Mouse (Mus musculus) left cerebral cortex, postnatal 4 days (tissue): ENCODE data around the gene 1700067P10Rik. TPM values are rescaled to one million over a fixed set of nuclear protein-coding genes. Genes with fewer than 3 reads are reported as not detected.

ENCODE experiments used
- DNase-seq: peaks from one replicate; pipeline ENCODE4 v3.0.0-alpha.2; 2022
- intact Hi-C: fragments of 180-260 bp; cut with DNase I; formaldehyde crosslinking; loops from one replicate; pipeline ENCODE4 v1.15.1; 2025
- total RNA-seq, 2 experiments: library from RNA; stranded (reverse); gene quantifications; 2 replicates each; pipeline ENCODE4 v1.2.3; 2021

1700067P10Rik gene
- total RNA-seq = not detected

DNA sequence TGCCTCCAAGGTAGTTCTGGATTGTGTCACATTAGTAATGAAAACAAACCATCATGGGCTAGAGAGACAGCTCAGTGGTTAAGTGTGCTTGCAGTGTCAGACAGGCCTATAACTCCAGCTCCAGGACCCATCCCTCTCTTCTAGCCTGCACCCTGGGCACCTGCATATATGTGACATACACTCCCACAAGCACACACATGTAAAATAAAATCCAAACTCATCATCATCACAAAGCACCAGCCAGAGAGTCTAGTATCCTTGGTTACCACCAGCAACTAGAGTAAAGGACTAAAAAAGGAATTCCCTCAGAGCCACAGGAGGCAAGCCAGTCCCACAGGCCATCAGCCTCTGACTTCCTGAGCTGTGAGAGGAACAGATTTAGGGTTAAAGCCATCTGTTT lies at the start of gene 1700067P10Rik:
TSS of gene 1700067P10Rik (plus strand) at position 301 of the 400 bp plus-strand sequence.
- intact Hi-C loops = no loop called here
- DNase-seq = no peak

DNA sequence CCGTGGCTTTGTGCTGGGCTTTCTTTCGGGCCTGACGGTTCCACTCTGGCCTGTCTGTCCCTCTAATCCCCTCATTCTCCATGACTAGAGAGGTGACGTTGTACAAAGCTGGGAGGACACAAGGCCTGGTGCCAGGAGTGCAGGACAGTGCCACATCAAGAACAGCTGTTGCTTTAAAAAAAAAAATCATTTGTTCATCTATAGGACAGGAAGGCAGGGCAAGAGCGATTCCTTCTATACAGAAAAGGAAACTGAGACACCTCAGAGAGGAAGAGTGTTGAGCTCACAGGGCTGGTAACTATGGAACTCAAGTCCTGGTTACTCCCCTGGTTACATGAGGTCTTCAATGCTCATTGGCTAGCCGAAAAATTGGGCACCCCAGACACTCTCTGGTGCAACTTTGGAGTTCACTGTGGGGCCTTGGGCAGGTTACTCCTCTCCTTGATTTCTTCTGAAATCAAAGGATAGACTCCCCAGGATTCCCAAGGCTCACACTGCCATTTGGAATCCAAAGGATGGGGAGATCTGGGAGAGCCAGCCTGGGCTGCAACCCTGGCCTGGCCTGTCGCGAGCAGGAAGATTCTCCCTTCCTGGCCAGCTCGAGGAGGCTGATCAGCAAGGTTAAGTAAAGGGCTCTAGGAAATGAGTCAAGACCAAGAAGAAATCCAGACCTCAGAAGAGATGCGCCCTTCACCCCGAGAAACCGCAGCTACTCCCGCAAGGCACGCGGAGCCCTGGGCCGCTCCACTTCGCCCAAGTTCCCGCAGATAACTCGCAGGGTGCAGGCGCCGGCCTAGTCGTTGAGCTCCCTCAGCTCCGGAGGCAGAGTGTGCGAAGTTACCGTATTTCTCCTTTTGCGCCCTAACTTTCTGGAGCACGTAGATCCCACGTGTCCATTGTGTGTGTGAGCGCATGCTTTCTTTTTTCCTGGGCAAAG lies 47.5 kb upstream of the 1700067P10Rik start:
- intact Hi-C loops = no loop called here
- DNase-seq = peak; percentile 69

- DNase-seq = no peak
- intact Hi-C loops = no loop called here
Measured at GRCm38 (mm10) chr17:48043154-48043880, 45.8 kb upstream of the 1700067P10Rik start.

GRCm38 (mm10) chr17:48045631-48046030 lies 43.5 kb upstream of the 1700067P10Rik start:
- DNase-seq = peak; percentile 77
- intact Hi-C loops = loop anchor here (2.0 kb wide), 1 partner anchor 121 kb away; the partner anchor contains the start of gene Foxp4

- no peak for DNase-seq
- intact Hi-C loops = no loop called here
Measured at GRCm38 (mm10) chr17:48051638-48052337, 37.3 kb upstream of the 1700067P10Rik start.

GRCm38 (mm10) chr17:48052338-48053067 lies 36.6 kb upstream of the 1700067P10Rik start:
- intact Hi-C loops = no loop called here
- DNase-seq = no peak

GRCm38 (mm10) chr17:48053646-48054045 lies 35.5 kb upstream of the 1700067P10Rik start:
- intact Hi-C loops = no loop called here
- DNase-seq = no peak

DNA sequence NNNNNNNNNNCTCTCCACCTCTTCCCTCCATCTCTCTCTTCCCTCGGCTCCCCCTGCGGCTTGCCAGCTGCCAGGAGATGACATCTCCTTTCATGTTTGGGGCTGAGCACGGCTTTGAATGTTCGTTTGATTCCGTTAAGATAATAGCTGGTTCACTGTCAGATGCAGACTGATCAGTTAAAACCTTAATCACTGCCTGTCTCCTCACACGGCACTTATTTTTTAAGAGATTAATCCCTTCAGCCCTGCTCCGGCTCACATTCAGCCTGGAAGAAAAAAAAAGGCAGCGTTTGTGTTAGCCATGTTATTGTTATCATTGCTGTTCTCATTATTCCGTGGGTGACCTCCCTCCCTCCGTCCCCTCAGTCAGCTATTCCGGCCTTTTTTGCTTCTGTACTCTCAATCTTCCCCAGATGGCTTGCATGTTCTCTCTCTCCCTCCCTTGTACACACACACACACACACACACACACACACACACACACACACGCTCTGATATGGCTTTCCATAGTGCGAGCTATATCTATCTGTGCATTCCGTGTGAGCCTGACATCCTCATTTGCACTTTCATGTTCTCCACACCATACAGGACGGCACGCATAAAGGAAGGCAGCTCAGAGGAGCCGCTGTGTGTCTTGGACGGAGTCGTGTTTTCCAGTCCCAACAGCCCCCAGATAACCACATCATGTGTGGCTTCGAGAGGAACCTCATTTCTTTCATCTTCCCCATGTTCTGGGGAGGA lies 33.9 kb upstream of the 1700067P10Rik start:
- intact Hi-C loops = no loop called here
- no peak for DNase-seq

GRCm38 (mm10) chr17:48057382-48057781 lies 31.7 kb upstream of the 1700067P10Rik start:
- DNase-seq = peak; percentile 27
- intact Hi-C loops = no loop called here

DNA sequence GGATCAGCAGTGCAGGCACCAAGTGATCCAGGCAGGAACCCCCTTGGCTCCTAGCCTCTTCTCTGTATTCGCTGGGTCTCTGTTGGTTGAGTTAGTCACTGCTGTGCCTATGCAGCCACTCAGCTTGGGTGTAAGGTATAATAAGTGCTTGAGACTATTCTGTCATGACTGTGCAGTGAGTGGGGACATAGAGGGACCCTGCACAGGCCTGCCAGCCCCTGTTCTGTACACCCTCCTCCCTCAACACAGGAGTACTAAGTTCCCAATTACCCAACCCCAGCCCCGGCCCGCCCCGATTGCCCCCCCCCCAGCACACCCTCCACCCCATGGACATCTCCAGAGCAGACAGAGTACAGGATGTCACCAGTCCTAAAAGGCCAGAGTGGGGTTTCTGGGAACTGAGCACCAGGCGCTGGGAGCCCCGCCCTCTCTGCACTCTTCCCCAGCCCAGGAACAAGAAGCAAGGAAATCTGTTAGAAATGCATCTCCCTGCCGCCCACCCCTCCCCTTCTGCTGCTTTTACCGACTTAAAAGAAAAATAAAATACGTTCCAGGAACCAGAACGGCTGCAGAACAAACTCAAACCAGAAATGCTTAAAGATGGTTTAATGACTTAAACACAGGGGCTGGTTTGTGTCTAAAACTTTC lies 24.8 kb upstream of the 1700067P10Rik start:
- intact Hi-C loops = no loop called here

GRCm38 (mm10) chr17:48065081-48065501 lies 24.0 kb upstream of the 1700067P10Rik start:
- intact Hi-C loops = no loop called here

More for the DNA sequence above, 24.8 kb upstream of the 1700067P10Rik start:
- DNase-seq = no peak

GRCm38 (mm10) chr17:48067083-48067614 lies 22.0 kb upstream of the 1700067P10Rik start:
- intact Hi-C loops = no loop called here
- DNase-seq = no peak

More at GRCm38 (mm10) chr17:48065081-48065501, 24.0 kb upstream of the 1700067P10Rik start:
- DNase-seq = peak; percentile 55

DNA sequence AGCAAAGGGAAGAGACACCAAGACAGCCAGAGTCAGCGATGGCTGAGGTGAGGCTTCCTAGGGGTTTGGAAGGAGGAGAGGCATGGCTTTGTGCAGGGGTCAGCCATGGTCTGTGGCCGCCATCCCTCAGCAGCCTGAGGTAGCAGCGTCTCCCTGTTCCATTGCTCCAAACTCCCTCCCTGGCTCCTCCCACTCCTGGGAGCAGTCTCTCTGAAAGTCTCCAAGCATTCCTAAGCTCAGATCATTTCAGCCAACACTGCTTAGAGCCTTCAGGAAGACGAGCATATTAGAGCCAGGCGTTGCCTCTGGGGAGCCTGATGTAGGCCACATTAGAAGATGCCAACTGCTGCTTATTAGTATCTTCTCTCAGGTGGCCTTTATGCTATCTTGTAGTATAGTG lies 21.4 kb upstream of the 1700067P10Rik start:
- no peak for DNase-seq
- intact Hi-C loops = no loop called here

- intact Hi-C loops = no loop called here
- DNase-seq = no peak
Measured at GRCm38 (mm10) chr17:48080626-48081025, 8.5 kb upstream of the 1700067P10Rik start.

- intact Hi-C loops = no loop called here
- no peak for DNase-seq
Measured at GRCm38 (mm10) chr17:48089446-48089845, 327 bp downstream of the 1700067P10Rik start.

DNA sequence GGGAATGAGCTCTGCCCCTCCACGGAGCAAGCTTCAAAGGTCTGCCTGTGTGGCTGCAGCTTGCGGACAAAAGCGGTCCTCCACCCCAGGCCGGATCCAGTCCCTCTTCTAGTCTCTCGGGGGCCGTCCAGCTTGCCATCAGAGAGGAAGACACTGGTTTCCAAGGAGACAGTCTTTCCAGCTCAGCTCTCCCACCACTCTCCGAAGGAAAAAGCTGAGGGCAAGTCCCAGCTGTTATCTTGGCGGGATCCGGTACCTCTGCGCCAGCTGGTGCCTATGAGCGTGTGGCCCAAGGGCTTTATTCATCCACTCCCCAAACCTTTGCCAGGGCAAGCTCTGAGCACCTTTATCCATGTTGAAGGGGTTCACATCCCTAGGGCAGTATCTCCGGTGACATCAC lies 1.2 kb downstream of the 1700067P10Rik start:
- intact Hi-C loops = no loop called here
- peak; percentile 80 for DNase-seq

GRCm38 (mm10) chr17:48093286-48093817 lies 4.2 kb downstream of the 1700067P10Rik start:
- no peak for DNase-seq
- intact Hi-C loops = no loop called here
